Mouse (Mus musculus): ENCODE measurements around the gene Ubl3.

The Ubl3 gene

GRCm38 (mm10) chr5:148552187-148553071 lies at the start of gene Ubl3:
TSS of gene Ubl3 (minus strand) at chr5:148552789.
- DNase-seq (ENCODE audit: low read depth, low spot score), result peak; percentile 81

DNA sequence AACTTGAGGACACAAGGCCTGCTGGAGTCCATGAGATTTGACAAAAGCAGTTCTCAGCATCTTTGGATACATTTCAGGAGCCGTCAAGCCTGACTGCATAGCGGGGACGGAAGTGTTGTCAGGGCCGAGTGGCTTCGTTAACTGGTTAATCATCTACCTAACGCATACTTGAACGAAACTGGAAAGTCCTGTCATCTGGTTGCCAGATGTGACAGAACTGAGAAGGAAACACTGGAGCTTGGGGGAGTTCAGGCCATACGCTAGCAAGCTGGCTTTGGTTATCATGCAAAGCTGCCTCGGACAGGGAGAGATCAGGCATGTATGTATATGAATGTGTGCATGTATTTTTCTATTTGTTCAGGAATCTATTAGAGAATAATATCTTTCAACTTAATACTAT lies 45.8 kb upstream of the Ubl3 start:
- no peak for DNase-seq (ENCODE audit: low read depth, low spot score)

DNA sequence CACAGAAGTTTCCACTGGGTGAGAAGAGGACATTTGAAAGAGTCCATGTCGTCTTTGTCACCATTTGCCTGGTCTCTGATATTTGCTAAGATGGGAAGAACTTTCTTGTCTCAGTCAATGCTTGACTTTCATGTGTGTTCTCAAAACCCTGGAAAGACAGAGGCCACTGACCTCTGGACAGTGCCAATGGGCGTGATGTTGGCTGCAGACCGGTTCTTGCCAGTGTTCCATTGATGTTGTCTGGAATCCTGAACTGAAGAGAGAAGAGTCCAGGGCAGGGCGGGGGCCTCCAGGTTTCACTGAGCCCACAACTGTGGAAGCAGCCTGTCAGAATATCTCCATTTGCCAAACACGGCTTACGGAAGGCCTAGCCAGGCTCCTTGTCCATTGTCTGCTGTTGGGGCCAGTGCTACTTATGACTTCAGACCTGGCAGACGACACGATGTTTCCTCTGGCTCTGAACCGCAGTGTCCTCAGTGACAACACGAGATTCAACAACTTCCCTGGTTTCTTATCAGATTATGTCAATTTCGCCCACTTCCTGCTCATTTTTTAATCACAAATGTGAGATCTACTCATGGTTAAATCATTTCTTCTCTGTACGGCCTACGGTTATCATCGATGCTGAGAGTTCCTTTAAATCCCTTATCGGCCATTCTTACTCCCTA lies 43.6 kb upstream of the Ubl3 start:
- DNase-seq (ENCODE audit: low read depth, low spot score), result no peak

DNA sequence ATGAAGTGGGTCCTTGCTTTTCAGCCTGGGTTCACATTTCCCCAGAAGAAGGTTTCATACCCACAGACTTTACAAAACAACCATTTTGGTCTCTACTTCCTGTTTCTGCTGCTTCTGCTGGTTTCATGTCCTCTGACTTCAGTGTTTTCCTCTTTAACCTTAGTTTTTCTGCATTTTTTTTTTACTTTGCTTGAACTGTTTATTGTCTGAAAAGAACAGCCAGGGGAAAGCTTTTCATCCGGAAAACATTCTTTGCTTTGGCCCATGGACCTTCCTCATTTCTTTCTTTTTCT lies 42.8 kb upstream of the Ubl3 start:
- DNase-seq (ENCODE audit: low read depth, low spot score), result no peak

- no peak for DNase-seq (ENCODE audit: low read depth, low spot score)
Measured at GRCm38 (mm10) chr5:148594693-148595458, 42.3 kb upstream of the Ubl3 start.

- no peak for DNase-seq (ENCODE audit: low read depth, low spot score)
Measured at GRCm38 (mm10) chr5:148593607-148594006, 41.0 kb upstream of the Ubl3 start.

GRCm38 (mm10) chr5:148591448-148591862 lies 38.9 kb upstream of the Ubl3 start:
- DNase-seq (ENCODE audit: low read depth, low spot score), result no peak

DNA sequence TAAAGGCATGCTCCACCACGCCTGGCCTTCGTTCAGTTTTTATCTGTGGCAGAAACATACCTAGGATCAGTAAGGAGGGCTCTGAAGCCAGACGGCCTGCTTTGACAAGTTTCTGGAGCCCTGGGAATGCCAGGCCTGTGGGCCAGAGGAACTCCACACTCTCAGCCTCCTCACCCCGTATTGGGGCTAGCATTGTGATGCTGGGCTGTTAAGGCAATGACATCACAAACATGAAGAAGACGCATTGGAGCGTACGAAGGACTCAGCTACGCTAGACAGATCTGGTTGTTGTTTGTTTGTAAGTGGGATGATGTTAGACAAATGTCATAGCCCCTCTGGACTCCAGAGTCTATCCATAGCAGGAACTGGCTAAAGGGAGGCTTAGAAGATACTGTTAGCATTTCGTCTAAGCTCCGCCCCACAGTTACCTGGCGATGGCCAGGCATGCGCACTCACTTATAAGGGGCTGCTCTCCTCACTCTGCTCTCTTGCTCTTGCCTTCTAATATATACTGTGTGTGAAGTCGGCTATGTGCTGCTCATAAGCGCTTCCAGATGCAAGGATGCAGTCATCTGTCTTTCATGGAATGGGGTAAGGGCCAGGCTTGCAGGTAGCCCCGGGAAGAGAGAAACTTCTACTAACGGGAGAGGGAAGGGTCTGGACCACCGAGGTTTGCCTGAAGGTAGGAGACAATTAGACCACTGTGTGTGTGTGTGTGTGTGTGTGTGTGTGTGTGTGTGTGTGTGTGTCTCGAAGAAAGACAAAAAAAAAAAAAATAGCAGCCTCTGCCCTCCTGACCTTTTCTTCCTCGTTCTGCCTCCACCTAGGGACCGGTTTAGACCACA lies 38.2 kb upstream of the Ubl3 start:
- DNase-seq (ENCODE audit: low read depth, low spot score), result no peak

- DNase-seq (ENCODE audit: low read depth, low spot score), result no peak
Measured at GRCm38 (mm10) chr5:148588987-148589386, 36.4 kb upstream of the Ubl3 start.

DNA sequence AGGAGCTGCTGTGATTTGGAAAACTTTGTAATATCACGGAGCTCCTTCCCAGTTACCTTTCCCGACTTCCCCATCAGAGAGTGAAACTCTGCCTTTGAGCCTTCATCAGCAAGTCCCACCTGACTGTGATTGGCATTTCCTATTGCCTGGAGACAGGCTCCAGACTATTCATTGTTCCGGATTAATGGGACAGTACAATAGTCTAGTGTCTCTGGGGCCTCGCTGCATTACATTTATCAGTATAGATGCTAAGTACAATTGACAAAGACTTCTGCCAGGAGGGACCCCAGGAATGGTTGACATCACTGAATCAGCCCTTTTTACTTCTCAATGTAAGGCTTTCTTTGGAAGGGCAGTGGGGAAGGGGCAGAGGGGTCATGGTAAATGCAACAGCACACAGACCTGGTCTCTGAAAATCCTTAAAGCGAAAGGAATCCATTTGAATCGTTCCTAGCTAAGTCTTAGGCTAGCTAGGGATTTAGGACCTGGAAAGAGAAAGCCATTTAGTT lies 35.6 kb upstream of the Ubl3 start:
- DNase-seq (ENCODE audit: low read depth, low spot score), result no peak

DNA sequence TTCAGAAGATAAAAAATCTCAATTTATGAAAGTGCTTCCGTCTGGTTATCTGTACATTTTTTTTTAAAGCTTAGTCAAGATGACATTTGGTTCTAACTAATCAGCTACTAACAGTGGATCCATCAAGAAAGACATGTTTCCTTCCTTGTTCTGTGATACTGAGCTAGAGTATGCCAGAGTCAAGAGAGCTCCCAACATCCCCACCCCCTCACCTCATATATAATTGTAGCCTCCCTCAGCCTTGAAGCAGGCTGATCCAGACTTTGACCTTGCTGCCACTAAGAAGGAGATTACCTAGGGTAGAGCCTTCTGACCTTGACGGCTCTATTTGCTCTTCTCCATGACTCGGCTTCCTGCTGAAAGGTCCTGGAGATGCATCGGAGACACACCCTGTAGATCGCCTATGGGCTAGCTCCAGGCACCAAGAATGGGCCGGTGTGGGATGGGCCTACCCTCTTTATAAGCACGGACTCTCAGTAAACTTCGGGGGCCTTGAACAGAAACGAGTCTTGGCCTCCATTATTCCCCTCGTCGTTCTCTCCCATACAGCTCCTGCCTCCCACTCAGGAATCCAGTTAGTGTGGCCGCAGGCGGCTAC lies 27.9 kb upstream of the Ubl3 start:
- DNase-seq (ENCODE audit: low read depth, low spot score), result no peak

- no peak for DNase-seq (ENCODE audit: low read depth, low spot score)
Measured at GRCm38 (mm10) chr5:148579156-148579555, 26.6 kb upstream of the Ubl3 start.

- no peak for DNase-seq (ENCODE audit: low read depth, low spot score)
Measured at GRCm38 (mm10) chr5:148578353-148578752, 25.8 kb upstream of the Ubl3 start.

- DNase-seq (ENCODE audit: low read depth, low spot score), result no peak
Measured at GRCm38 (mm10) chr5:148577278-148577677, 24.7 kb upstream of the Ubl3 start.

GRCm38 (mm10) chr5:148575163-148575562 lies 22.6 kb upstream of the Ubl3 start:
- DNase-seq (ENCODE audit: low read depth, low spot score), result no peak

GRCm38 (mm10) chr5:148572676-148573075 lies 20.1 kb upstream of the Ubl3 start:
- DNase-seq (ENCODE audit: low read depth, low spot score), result no peak

DNA sequence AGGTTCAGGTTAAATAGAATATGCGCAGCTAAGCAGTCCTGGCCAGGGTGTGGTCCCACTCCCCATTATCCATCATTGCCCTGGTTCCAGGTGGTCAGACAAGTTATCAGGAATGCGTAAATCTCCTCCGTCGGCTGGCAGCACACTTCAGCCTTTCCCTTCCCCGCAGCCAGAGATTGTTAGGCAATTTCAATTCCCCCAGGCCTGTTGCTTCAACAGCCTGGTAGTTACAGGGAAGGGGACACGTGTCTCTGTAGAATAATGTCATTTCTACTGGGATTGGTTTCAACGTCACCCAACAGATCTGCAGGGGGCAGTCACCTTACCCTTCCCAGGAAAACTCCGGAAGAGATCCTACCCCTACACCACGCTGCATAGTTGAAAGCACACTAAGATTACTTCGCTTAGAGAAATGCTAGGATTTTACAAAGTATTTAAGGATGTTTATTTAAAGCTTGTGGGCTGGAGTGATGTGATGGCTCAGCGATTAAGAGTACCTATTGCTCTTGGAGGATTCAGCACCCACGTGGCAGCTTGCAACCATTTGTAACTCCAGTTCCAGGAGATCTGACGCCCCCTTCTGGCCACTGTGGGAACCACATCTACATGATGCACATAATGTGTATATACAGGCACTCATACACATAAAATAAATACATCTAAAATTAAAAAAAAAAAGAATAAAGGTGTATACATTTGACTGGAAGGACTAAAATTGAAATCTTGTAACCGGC lies 18.1 kb upstream of the Ubl3 start:
- no peak for DNase-seq (ENCODE audit: low read depth, low spot score)

GRCm38 (mm10) chr5:148569444-148569843 lies 16.9 kb upstream of the Ubl3 start:
- no peak for DNase-seq (ENCODE audit: low read depth, low spot score)

DNA sequence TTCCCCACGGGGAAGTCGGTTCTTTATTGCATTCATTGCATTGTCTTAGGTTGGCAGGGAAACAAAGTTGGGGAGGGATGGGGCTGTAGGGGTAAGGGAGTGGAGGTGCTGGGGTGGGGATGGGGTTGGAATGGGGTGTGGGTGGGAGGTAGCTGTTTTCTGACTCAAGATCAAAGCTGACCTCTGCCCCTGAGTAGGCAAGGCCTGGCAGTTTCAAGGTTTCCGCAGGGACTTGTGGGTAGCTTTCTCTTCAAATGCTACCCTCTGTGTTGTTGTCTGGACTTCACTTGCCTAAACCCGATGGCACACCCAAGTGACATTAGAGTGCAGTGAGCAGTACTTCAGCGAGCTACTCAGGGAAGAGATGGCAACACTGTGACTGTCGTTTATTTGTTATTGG lies 13.0 kb upstream of the Ubl3 start:
- DNase-seq (ENCODE audit: low read depth, low spot score), result no peak

DNA sequence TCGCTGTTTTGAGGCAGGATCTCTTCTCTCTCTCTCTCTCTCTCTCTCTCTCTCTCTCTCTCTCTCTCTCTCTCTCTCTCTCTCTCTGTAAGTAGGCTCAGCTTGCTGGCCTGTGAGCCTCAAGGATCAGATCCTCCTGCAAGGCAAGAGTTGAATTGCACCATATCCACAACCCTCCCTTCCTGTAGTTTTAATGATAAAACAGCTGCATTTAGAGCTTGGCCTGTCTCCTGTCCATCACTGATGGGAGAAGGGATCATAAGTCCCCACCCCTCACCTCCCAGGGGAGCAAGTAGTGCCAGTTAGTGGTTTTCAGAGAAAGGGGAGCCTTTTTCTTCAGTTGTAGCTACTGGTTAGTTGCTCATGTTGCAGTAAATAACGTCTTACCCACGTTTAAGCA lies 11.5 kb upstream of the Ubl3 start:
- no peak for DNase-seq (ENCODE audit: low read depth, low spot score)

All from retina, adult 2 months (tissue).